Mouse (Mus musculus) heart, embryonic 15.5 days (tissue): ENCODE measurements around the gene Jsrp1. TPM values are rescaled to one million over a fixed set of nuclear protein-coding genes. Genes with fewer than 3 reads are reported as not detected.

Source experiments
- ATAC-seq: fragments of 200-750 bp; cut with Nextera tagmentation; replicated peaks from 2 replicates; pipeline ENCODE4 v1.8.0; 2017; ENCODE audit warnings: low read depth, moderate TSS enrichment; ENCODE audit not compliant: insufficient number of reproducible peaks, insufficient read depth, low FRiP score
- H3K27ac ChIP-seq: fragments of 300-500 bp; sonication (generic); 2 replicates; pipeline ENCODE4 v1.5.1; 2015; ENCODE audit warnings: mild to moderate bottlenecking, inconsistent platforms
- H3K27me3 ChIP-seq: fragments of 300-500 bp; sonication (generic); 2 replicates; pipeline ENCODE4 v1.6.1; 2015; ENCODE audit warnings: inconsistent platforms
- H3K36me3 ChIP-seq: fragments of 300-500 bp; sonication (generic); 2 replicates; pipeline ENCODE4 v1.6.1; 2015; ENCODE audit warnings: mild to moderate bottlenecking, inconsistent platforms
- H3K4me1 ChIP-seq: fragments of 300-500 bp; sonication (generic); replicated peaks from 2 replicates; pipeline ENCODE4 v1.6.1; 2015; ENCODE audit warnings: inconsistent platforms
- H3K4me2 ChIP-seq: fragments of 300-500 bp; sonication (generic); 2 replicates; pipeline ENCODE4 v1.6.1; 2015; ENCODE audit warnings: inconsistent platforms, mild to moderate bottlenecking, moderate library complexity
- H3K4me3 ChIP-seq: fragments of 300-500 bp; sonication (generic); 2 replicates; pipeline ENCODE4 v1.5.1; 2015; ENCODE audit warnings: mild to moderate bottlenecking, inconsistent platforms
- H3K9ac ChIP-seq: fragments of 300-500 bp; sonication (generic); 2 replicates; pipeline ENCODE4 v1.6.1; 2015; ENCODE audit warnings: mild to moderate bottlenecking, inconsistent platforms
- H3K9me3 ChIP-seq: fragments of 300-500 bp; sonication (generic); replicated peaks from 2 replicates; pipeline ENCODE4 v1.6.1; 2016; ENCODE audit warnings: inconsistent platforms
- WGBS: fragments of 180-500 bp; shearing (Covaris S2); methylation state at CpG from one replicate; pipeline ENCODE4 v1.1.7; 2015; ENCODE audit warnings: mixed read lengths; 5-methylcytosine and 5-hydroxymethylcytosine counted together
- polyA plus RNA-seq: library from polyadenylated mRNA; unstranded; fragments of >200 nt; fragmentation: Nextera tagmentation; extraction: Ambion mirVana; gene quantifications from 2 replicates; pipeline ENCODE4 v1.2.1, GENCODE M21; 2015

Jsrp1 gene
- polyA plus RNA-seq, 1 experiment from 2014 or later, result 5.1 TPM

DNA sequence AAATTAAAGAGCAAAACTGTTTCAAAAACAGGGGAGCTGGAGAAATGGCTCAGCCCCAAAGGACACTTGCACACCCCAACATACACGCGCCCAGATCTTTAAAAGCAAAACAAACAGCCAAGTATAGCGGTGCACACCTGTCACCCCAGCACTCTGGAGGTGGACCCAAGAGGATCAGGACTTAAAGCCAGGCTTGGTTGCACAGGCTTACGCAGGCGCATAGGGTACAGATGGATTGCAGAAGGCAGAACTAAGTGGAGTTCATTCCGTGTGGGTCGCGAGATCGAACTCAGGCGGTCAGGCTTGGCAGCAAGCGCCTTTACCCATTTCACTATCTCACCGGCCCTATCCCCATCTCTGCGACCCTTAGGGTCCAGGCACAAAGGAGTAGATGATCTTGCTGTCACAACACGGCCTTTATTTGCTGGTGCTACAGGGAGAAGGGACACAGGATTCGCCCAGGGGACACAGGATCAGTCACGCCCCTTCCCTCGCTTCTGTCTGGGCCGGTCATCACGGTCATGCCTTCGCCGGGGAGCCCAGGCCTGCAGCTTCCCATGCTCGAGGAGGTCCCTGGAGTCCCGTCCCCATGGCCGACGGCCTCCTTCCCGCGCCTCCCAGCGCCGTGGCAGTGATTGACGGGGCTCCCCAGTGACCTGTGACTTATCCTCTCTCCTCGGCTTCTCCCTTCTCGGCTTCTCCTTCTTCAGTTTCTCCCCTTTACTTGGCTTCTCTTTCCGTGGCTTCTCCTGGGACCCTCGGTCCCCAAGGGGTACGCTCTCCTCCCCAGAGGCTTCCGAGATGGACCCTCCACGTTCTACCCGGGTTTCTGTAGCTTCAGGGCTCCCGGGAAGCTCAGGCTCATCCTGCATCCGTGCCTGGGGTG, 5.0 kb downstream of the Jsrp1 start:
- no peak for ATAC-seq
- peaks cover 63% of the 10 kb centered on the region for H3K4me1 ChIP-seq
- H3K9ac ChIP-seq, result peak overlapping the region; percentile 53
- 20% methylated on average over 40 of the region's 40 CpGs for WGBS
- H3K9me3 ChIP-seq, result no peaks in the 10 kb centered on the region
- peaks cover 13% of the 10 kb centered on the region for H3K36me3 ChIP-seq
- H3K4me3 ChIP-seq, result peak overlapping the region; percentile 32
- H3K27me3 ChIP-seq, result peaks cover 5% of the 10 kb centered on the region; the same call in 1 of the 2 replicates
- peak overlapping the region; percentile 93 for H3K4me2 ChIP-seq
- peak overlapping the region; percentile 86; the same call in 1 of the 2 replicates for H3K27ac ChIP-seq

DNA sequence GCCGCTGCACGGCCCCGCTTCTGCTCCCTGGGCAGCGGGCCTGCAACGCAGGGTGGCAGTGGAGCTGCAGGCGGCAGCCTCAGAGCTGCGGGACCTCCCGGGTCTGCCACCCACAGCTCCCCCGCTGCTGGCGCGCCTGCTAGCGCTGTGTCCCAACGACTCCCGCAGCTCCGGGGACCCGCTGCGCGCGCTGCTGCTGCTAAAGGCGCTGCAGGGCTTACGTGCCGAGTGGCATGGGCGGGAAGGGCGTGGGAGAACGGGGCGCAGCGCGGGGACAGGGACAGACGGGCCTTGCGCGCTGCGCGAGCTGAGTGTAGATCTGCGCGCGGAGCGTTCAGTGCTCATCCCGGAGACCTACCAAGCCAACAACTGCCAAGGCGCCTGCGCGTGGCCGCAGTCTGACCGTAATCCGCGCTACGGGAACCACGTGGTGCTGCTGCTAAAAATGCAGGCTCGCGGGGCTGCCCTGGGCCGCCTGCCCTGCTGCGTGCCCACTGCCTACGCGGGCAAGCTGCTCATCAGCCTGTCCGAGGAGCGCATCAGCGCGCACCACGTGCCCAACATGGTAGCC, 6.2 kb downstream of the Jsrp1 start:
- 1% methylated on average over 58 of the region's 58 CpGs for WGBS
- peak; percentile 76 for ATAC-seq

DNA sequence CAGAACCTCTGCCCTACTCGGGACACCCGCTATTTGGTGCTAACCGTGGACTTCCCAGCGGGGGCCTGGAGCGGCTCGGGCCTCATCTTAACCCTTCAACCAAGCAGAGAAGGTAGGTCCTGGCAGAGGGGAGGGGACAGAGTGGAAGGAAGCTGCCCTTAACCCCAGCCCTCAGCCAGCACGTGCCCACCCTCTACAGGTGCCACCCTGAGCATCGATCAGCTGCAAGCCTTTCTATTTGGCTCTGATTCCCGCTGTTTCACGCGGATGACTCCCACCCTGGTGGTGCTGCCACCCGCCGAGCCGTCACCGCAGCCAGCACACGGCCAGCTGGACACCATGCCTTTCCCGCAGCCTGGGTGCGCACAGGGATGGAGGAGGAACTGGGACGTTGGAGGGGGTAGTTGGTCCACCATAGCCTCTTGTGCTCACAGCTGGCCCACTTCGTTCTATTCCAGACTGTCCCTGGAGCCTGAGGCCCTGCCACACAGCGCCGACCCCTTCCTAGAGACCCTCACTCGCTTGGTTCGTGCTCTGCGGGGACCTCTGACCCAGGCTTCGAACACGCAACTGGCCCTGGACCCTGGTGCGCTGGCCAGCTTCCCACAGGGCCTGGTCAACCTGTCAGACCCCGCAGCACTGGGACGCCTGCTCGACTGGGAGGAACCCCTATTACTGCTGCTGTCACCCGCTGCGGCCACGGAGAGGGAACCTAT, 6.8 kb downstream of the Jsrp1 start:
- H3K9ac ChIP-seq, result peak overlapping the region; percentile 60
- H3K4me2 ChIP-seq, result peak overlapping the region; percentile 93
- peak overlapping the region; percentile 54 for H3K4me3 ChIP-seq
- H3K27me3 ChIP-seq, result peaks cover 5% of the 10 kb centered on the region; the same call in 1 of the 2 replicates
- H3K27ac ChIP-seq, result peak overlapping the region; percentile 86
- no peak for ATAC-seq
- peaks cover 55% of the 10 kb centered on the region for H3K4me1 ChIP-seq
- peaks cover 31% of the 10 kb centered on the region for H3K36me3 ChIP-seq
- 48% methylated on average over 34 of the region's 34 CpGs for WGBS
- H3K9me3 ChIP-seq, result no peaks in the 10 kb centered on the region

More for the DNA sequence above, 6.2 kb downstream of the Jsrp1 start:
- no peaks in the 10 kb centered on the region for H3K9me3 ChIP-seq
- H3K4me1 ChIP-seq, result peaks cover 56% of the 10 kb centered on the region
- peak overlapping the region; percentile 54 for H3K4me3 ChIP-seq
- peak overlapping the region; percentile 86 for H3K27ac ChIP-seq
- peaks cover 25% of the 10 kb centered on the region for H3K36me3 ChIP-seq
- H3K9ac ChIP-seq, result peak overlapping the region; percentile 60
- peak overlapping the region; percentile 93 for H3K4me2 ChIP-seq
- H3K27me3 ChIP-seq, result peaks cover 5% of the 10 kb centered on the region; the same call in 1 of the 2 replicates

DNA sequence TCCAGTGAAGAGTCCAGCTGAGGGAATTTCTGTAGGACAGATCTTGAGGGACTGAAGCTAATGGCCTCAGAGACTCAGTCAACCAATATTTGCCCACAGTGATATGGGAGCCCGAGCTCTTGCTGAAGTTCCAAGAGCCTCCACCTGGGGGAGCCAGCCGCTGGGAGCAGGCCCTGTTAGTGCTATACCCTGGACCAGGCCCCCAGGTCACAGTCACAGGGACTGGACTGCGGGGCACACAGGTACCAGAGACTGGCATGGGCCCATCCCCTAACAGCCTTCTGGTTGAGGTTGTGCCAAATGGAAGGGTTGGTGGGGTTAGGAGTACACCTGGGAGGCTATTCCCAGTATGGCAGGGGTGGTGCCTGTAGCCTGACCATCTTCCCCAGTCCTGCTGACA, 7.4 kb downstream of the Jsrp1 start:
- H3K27me3 ChIP-seq, result peaks cover 5% of the 10 kb centered on the region; the same call in 1 of the 2 replicates
- peaks cover 36% of the 10 kb centered on the region for H3K36me3 ChIP-seq
- 20% methylated on average over 3 of the region's 3 CpGs for WGBS
- no peaks in the 10 kb centered on the region for H3K9me3 ChIP-seq
- no peak overlapping the region for H3K4me2 ChIP-seq
- no peak overlapping the region for H3K9ac ChIP-seq
- no peak overlapping the region for H3K27ac ChIP-seq
- H3K4me3 ChIP-seq, result no peak overlapping the region
- H3K4me1 ChIP-seq, result peaks cover 58% of the 10 kb centered on the region
- 0 out of 2 replicates have a peak, but pooled peaks have one; percentile 9 for ATAC-seq

DNA sequence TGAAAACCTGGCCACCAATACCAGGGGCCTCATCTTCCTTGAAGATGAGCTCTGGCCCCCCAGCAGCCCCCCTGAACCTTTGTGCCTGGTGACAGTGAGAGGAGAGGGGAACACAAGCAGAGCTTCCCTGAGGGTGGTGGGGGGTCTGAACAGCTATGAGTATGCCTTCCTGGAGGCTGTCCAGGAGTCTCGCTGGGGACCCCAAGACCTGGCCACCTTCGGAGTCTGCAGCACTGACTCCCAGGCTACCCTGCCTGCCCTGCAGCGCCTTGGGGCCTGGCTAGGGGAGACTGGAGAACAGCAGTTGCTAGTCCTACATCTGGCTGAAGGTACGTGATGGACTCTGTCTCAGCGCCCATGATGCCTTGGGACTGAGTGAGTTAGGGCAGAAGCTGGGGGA, 8.0 kb downstream of the Jsrp1 start:
- Histone ChIP-seq H3K4me2 (no peak overlapping the region), H3K9ac (peak overlapping the region; percentile 11; the same call in 1 of the 2 replicates), H3K4me3 (no peak overlapping the region), H3K27me3 (peaks cover 5% of the 10 kb centered on the region; the same call in 1 of the 2 replicates), H3K36me3 (peaks cover 36% of the 10 kb centered on the region), H3K4me1 (peaks cover 62% of the 10 kb centered on the region), H3K27ac (0 out of 2 replicates have a peak overlapping the region, but pooled peaks have one; percentile 22), H3K9me3 (no peaks in the 10 kb centered on the region)
- ATAC-seq, result no peak
- WGBS, result 79% methylated on average over 5 of the region's 5 CpGs

DNA sequence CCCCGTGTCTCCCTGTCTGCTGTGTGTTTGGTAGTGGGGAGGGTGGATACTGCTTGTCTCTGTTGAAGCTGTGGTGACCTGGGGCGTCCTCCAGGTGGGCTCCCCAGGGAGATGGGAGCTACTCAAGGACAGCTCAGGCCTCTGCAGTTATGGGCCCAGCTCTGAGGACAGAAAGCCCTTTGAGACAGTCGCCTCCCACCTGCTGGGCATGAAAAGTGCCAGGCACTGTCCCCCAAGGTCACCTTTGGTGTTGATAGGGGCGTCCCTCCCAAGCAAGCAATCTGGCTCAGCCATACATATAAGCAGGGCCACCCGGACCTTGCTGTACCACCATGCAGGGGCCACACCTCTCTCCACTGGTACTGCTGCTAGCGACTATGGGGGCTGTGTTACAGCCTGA, 8.4 kb downstream of the Jsrp1 start, which contains the start of gene Amh:
Amh (plus strand) TSS at position 328 of the 400 bp plus-strand sequence.
- ATAC-seq, result no peak
- H3K4me2 ChIP-seq, result no peak within 1 kb of the TSS
- H3K27ac ChIP-seq, result peak within 1 kb of the TSS; percentile 22; the same call in 1 of the 2 replicates
- 51% methylated on average over 6 of the region's 6 CpGs for WGBS
- peaks cover 62% of the 10 kb centered on the region for H3K4me1 ChIP-seq
- H3K27me3 ChIP-seq, result peaks cover 5% of the 10 kb centered on the region; the same call in 1 of the 2 replicates
- H3K36me3 ChIP-seq, result peaks cover 36% of the 10 kb centered on the region
- no peaks in the 10 kb centered on the region for H3K9me3 ChIP-seq
- H3K4me3 ChIP-seq, result no peak within 1 kb of the TSS
- H3K9ac ChIP-seq, result peak within 1 kb of the TSS; percentile 11; the same call in 1 of the 2 replicates

DNA sequence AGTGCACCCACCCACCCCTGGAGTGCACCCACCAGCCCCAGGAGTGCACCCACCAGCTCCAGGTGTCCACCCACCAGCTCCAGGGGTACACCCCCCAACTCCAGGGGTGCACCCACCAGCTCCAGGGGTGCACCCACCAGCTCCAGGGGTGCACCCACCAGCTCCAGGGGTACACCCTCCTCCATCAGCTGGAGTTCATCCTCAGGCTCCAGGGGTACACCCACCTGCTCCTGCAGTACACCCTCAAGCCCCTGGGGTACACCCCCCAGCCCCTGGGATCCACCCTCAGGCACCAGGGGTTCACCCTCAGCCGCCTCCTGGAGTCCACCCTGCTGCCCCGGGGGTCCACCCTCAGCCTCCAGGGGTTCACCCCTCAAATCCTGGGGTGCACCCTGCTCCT, 9.0 kb downstream of the Jsrp1 start:
- WGBS, result 97% methylated on average over 2 of the region's 2 CpGs
- peaks cover 2% of the 10 kb centered on the region; the same call in 1 of the 2 replicates for H3K27me3 ChIP-seq
- H3K9me3 ChIP-seq, result no peaks in the 10 kb centered on the region
- peaks cover 36% of the 10 kb centered on the region for H3K36me3 ChIP-seq
- no peak overlapping the region for H3K4me2 ChIP-seq
- H3K4me1 ChIP-seq, result peaks cover 64% of the 10 kb centered on the region
- no peak overlapping the region for H3K9ac ChIP-seq
- no peak overlapping the region for H3K4me3 ChIP-seq
- ATAC-seq, result no peak
- H3K27ac ChIP-seq, result 0 out of 2 replicates have a peak overlapping the region, but pooled peaks have one; percentile 22

DNA sequence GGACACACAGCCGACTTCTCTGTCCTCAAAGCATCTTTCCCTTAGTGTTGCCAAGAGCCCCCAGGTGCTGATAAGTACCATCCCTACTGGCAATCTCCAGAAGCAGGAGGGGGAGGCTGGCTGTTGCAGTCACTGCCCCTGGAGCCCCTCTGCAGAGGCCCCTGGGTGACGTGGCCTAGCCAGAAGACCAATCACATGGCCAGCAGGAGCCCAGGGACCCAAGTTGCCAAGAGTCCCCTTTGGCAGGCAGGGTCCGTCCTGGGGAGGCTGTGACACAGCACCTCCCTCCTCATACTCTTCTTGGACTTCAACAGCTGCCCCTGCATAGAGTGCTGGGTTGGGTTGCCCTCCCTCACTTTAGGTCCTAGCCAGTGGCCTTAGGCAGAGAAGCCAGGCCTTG, 10.3 kb downstream of the Jsrp1 start:
- peaks cover 36% of the 10 kb centered on the region for H3K36me3 ChIP-seq

DNA sequence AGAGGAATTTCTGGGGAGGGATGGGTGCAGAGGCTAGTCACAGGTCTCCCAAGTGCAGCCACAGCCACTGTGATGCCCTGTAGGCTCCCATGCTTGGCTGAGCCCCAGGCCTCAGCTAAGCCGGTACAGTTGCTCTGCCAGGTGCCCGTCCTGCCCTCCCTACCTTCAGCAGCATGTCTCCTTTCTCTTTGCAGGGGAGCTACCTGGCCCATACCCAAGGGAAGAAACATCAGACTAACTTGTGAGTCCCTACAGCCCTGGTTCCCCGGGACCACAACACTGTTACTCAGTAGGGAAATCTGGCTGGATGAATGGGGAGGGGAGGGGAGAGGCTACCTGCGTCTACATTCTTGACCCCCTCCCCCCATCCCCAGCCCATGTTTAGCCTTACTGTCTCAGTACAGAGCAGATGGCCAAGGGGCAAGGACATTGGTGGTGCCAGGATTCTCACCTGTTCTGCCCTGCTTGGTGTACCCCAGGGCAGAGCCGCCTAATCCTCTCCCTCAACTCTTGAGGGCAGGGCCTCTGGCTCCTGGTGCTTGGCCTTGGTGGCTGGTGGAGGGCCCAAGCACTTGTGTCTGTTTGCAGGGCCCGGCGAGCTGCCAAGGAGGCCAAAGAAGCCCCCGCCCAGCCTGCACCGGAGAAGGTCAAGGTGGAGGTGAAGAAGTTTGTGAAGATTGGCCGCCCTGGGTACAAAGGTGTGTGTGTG, 10.9 kb downstream of the Jsrp1 start:
- Histone ChIP-seq H3K4me3 (no peak overlapping the region), H3K27me3 (no peaks in the 10 kb centered on the region), H3K9me3 (no peaks in the 10 kb centered on the region), H3K36me3 (peaks cover 36% of the 10 kb centered on the region), H3K4me1 (peaks cover 45% of the 10 kb centered on the region), H3K4me2 (no peak overlapping the region), H3K27ac (no peak overlapping the region), H3K9ac (no peak overlapping the region)
- ATAC-seq, result no peak
- WGBS, result 91% methylated on average over 10 of the region's 10 CpGs

More for the DNA sequence above, 10.3 kb downstream of the Jsrp1 start:
- 66% methylated on average over 3 of the region's 3 CpGs for WGBS
- Histone ChIP-seq H3K9ac (no peak overlapping the region), H3K27me3 (no peaks in the 10 kb centered on the region), H3K4me2 (no peak overlapping the region), H3K4me1 (peaks cover 52% of the 10 kb centered on the region), H3K4me3 (no peak overlapping the region), H3K9me3 (no peaks in the 10 kb centered on the region), H3K27ac (no peak overlapping the region)
- no peak for ATAC-seq

DNA sequence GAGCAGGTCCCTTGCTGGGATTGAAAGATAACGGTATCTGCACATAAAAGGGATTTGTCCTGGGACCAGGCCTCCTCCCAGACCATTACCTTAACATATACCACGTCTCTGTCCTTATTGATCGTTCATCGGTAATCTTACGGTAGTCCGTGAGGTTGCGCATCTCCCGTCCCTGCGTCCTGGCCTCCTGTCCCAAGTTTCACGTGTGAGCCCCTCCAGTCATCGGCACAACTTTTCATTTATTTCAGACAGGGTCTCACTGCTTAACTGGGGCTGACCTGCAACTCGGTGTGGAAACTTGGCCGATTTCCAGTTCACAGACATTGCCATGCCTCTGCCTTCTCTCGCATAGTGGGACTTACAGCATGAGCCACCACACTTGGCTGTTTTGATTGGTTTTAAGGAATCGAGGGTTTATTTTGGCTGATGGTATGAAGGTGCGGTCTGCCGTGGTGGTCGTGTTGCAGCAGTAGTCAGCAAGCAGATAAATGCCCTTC, 14.2 kb downstream of the Jsrp1 start:
- peak overlapping the region; percentile 85 for H3K9ac ChIP-seq
- H3K27ac ChIP-seq, result peak overlapping the region; percentile 91
- 1% methylated on average over 18 of the region's 18 CpGs for WGBS
- H3K9me3 ChIP-seq, result no peaks in the 10 kb centered on the region
- no peak for ATAC-seq
- peak overlapping the region; percentile 77 for H3K4me3 ChIP-seq
- peak overlapping the region; percentile 69 for H3K4me2 ChIP-seq
- peaks cover 31% of the 10 kb centered on the region for H3K4me1 ChIP-seq
- H3K27me3 ChIP-seq, result no peaks in the 10 kb centered on the region
- peaks cover 46% of the 10 kb centered on the region for H3K36me3 ChIP-seq
